Mouse (Mus musculus): ENCODE results near the gene Hist1h4h. TPM values are rescaled to one million over a fixed set of nuclear protein-coding genes. Genes with fewer than 3 reads are reported as not detected.
"Not testable (repeated sequence)": the region's sequence is repeated elsewhere in the genome, so short reads cannot be mapped to it uniquely, and the experiment has no call there.

The Hist1h4h gene
- polyA plus RNA-seq, 1 experiment from 2014 or later = 5.9 TPM

GRCm38 (mm10) chr13:23562699-23563462 lies 32.0 kb downstream of the Hist1h4h start:
- peak overlapping the region; percentile 55 for H3K4me3 ChIP-seq (replicated peaks)
- peak overlapping the region; percentile 74 for H3K9ac ChIP-seq
- H3K27ac ChIP-seq = peak overlapping the region; percentile 98
- H3K4me2 ChIP-seq = peak overlapping the region; percentile 73
- ATAC-seq (ENCODE audit: low read depth) (no peak), DNase-seq (no peak)
- H3K27me3 ChIP-seq = no peaks in the 10 kb centered on the region
- no peaks in the 10 kb centered on the region for H3K36me3 ChIP-seq
- H3K4me1 ChIP-seq (replicated peaks) = peaks cover 51% of the 10 kb centered on the region
- 2% methylated on average over 18 of the region's 18 CpGs for WGBS (ENCODE audit: insufficient replicate concordance)
- no peaks in the 10 kb centered on the region for H3K9me3 ChIP-seq (replicated peaks)

GRCm38 (mm10) chr13:23564482-23564881 lies 33.6 kb downstream of the Hist1h4h start:
- WGBS (ENCODE audit: insufficient replicate concordance) = 88% methylated on average over 2 of the region's 2 CpGs
- no peaks in the 10 kb centered on the region for H3K36me3 ChIP-seq
- no peak overlapping the region for H3K4me2 ChIP-seq
- peaks cover 49% of the 10 kb centered on the region for H3K4me1 ChIP-seq (replicated peaks)
- H3K9me3 ChIP-seq (replicated peaks) = no peaks in the 10 kb centered on the region
- no peak overlapping the region for H3K4me3 ChIP-seq (replicated peaks)
- no peak for DNase-seq
- no peak for ATAC-seq (ENCODE audit: low read depth)
- H3K9ac ChIP-seq = no peak overlapping the region
- H3K27ac ChIP-seq = peak overlapping the region; percentile 98
- no peaks in the 10 kb centered on the region for H3K27me3 ChIP-seq

- not testable (repeated sequence) for H3K36me3 ChIP-seq; ATAC-seq (ENCODE audit: low read depth); H3K9me3 ChIP-seq (replicated peaks); DNase-seq; H3K27me3 ChIP-seq
- peak overlapping the region; percentile 96 for H3K27ac ChIP-seq
- H3K4me3 ChIP-seq (replicated peaks) = peak overlapping the region; percentile 55
- H3K9ac ChIP-seq = peak overlapping the region; percentile 80
- peak overlapping the region; percentile 70 for H3K4me2 ChIP-seq
- H3K4me1 ChIP-seq (replicated peaks) = peaks cover 36% of the 10 kb centered on the region
- under 1% methylated on average over 26 of the region's 41 CpGs for WGBS (ENCODE audit: insufficient replicate concordance)
Measured at GRCm38 (mm10) chr13:23570261-23571021, 39.6 kb downstream of the Hist1h4h start.

DNA sequence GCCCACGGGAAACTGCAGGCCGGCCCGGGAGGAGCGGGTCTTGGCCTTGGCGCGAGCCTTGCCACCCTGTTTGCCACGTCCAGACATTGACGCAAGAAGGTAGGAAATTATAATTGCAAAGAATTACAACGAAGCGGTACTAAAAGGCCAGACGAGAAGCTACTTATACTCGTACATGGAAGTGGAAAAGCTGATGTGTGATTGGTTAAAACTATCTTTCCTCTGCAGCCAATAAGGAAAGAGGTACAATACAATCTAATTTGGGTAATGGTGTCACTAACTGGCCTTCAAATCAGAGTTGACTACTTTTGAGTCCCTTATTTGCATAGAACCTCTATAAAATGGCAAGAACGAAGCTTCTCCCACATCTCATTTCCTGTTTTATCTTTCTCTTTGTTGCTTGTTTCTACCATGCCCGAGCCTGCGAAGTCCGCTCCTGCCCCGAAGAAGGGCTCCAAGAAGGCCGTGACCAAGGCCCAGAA lies 40.2 kb downstream of the Hist1h4h start, which contains the start of the genes Hist1h2ae and Hist1h2bg:
Hist1h2ae (minus strand) TSS at position 199 of the 482 bp plus-strand sequence.
Hist1h2bg (plus strand) TSS at position 375 of the 482 bp plus-strand sequence.
- H3K4me3 ChIP-seq (replicated peaks) = peak within 1 kb of the TSS; percentile 64
- H3K4me1 ChIP-seq (replicated peaks) = peaks cover 33% of the 10 kb centered on the region
- ATAC-seq (ENCODE audit: low read depth) (peak; percentile 78), DNase-seq (peak; percentile 88)
- no peaks in the 10 kb centered on the region for H3K36me3 ChIP-seq
- no peaks in the 10 kb centered on the region for H3K27me3 ChIP-seq
- under 1% methylated on average over 18 of the region's 18 CpGs for WGBS (ENCODE audit: insufficient replicate concordance)
- H3K27ac ChIP-seq = peak within 1 kb of the TSS; percentile 96
- H3K9me3 ChIP-seq (replicated peaks) = no peaks in the 10 kb centered on the region
- H3K9ac ChIP-seq = peak within 1 kb of the TSS; percentile 92
- peak within 1 kb of the TSS; percentile 81 for H3K4me2 ChIP-seq

- DNase-seq (peak; percentile 64), ATAC-seq (ENCODE audit: low read depth) (peak; percentile 3; the same call in 1 of the 2 replicates)
- Histone ChIP-seq H3K4me2 (peak overlapping the region; percentile 81), H3K27ac (peak overlapping the region; percentile 96), H3K9ac (peak overlapping the region; percentile 92), H3K4me3 (replicated peaks) (peak overlapping the region; percentile 64), H3K4me1 (replicated peaks) (peaks cover 39% of the 10 kb centered on the region)
- not testable (repeated sequence) for H3K9me3 ChIP-seq (replicated peaks); H3K27me3 ChIP-seq; H3K36me3 ChIP-seq
- WGBS (ENCODE audit: insufficient replicate concordance) = 1% methylated on average over 12 of the region's 34 CpGs
Measured at GRCm38 (mm10) chr13:23571504-23572217, 40.8 kb downstream of the Hist1h4h start.

DNA sequence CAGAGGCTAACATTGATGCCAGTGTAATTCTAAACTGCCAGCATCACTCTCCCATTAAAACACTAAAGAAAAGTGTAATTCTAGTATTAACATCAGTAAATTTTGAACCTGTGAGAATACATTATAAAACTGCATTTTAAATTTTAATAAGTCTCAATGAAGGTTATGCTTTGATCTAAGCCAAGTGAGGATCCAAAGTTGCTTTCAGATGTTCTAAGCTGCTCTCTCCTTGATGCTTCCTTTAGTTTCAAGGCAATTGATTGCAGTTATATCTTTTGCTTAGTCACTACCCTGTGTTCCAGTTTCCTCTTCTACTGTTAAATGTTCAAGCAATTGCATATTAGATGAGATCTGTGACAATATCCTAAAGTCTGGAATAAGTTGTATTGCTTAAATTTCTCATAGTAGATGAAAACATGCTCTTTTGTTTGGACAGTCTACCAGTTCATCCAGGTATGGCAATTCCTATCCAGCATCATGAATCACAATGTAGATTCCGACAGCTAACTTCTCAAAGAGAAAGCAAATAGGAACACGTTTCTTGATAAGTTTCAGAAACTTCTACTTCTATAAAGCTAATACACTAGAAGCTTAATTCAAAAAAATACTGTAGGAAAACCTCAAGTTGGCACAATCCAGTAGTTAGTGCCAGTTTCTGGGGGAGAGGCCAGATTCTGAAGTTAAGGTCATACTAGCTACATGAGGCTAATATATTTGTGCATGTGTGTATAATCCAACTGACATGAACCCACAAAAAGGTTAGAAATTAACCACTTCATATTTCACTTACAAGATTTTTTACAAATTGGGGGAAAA lies 41.6 kb downstream of the Hist1h4h start:
- peak overlapping the region; percentile 92 for H3K9ac ChIP-seq
- peak overlapping the region; percentile 96 for H3K27ac ChIP-seq
- ATAC-seq (ENCODE audit: low read depth) = no peak
- no peaks in the 10 kb centered on the region for H3K27me3 ChIP-seq
- no peaks in the 10 kb centered on the region for H3K9me3 ChIP-seq (replicated peaks)
- no peaks in the 10 kb centered on the region for H3K36me3 ChIP-seq
- WGBS (ENCODE audit: insufficient replicate concordance) = 30% methylated on average over 2 of the region's 2 CpGs
- no peak for DNase-seq
- H3K4me2 ChIP-seq = peak overlapping the region; percentile 81
- H3K4me1 ChIP-seq (replicated peaks) = peaks cover 42% of the 10 kb centered on the region
- H3K4me3 ChIP-seq (replicated peaks) = peak overlapping the region; percentile 64

DNA sequence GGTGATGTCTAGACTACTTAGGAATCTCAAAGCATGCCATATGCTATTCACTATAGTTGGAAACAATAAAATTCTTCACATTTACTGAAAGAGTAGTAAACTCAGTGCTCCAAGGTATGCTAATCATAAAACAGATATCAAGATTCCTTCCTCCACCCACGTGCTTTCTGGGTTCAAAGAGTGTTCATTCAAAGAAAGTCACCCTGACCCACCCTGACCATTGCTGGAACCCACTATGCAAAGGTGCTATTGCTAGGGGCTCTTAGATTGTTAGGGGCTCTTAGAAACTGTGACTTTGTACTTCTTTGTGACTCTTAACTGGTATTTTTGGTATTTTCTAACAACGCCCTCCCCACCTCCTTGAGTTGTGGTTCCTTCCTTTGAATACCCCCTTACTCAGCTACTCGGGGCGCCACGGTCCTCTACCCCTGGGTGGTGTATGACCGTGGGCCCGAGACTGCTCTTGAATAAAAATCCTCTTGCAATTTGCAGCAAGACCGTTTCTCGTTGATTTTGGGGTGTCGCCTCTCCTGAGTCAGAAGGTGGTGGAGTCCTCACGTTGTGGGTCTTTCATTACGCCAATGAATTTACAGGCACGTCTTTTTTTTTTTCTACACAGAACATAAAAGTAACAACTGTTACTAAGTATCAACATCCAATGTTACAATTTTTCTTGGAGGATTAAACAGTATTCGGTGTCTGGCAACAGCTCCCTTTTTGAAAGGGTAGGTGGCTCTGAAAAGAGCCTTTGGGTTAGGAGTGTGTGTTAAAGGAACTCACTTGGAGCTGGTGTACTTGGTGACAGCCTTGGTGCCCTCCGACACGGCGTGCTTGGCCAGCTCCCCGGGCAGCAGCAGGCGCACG lies 42.4 kb downstream of the Hist1h4h start:
- peak overlapping the region; percentile 64 for H3K4me3 ChIP-seq (replicated peaks)
- H3K27me3 ChIP-seq; H3K9me3 ChIP-seq (replicated peaks); DNase-seq; H3K36me3 ChIP-seq; ATAC-seq (ENCODE audit: low read depth): not testable (repeated sequence)
- WGBS (ENCODE audit: insufficient replicate concordance) = 5% methylated on average over 20 of the region's 20 CpGs
- peak overlapping the region; percentile 96 for H3K27ac ChIP-seq
- H3K4me1 ChIP-seq (replicated peaks) = peaks cover 42% of the 10 kb centered on the region
- H3K9ac ChIP-seq = peak overlapping the region; percentile 92
- H3K4me2 ChIP-seq = peak overlapping the region; percentile 81

DNA sequence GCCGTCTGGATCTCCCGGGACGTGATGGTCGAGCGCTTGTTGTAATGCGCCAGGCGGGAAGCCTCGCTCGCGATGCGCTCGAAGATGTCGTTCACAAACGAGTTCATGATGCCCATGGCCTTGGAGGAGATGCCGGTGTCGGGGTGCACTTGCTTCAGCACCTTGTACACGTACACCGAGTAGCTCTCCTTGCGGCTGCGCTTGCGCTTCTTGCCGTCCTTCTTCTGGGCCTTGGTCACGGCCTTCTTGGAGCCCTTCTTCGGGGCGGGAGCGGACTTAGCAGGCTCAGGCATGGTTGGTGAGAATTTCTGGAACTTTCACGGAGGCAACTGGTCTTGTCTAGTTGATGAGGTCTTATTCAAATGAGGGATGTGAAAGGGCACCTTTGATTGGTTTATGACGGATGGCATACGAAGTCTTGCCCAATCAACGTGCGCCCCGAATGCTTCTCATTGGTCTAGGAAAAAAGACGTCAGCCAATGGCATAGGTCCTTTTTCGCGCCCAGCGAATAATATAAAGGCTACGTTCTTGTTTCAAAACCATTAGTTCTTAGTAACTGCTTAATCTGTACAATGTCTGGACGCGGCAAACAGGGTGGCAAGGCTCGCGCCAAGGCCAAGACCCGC lies 43.2 kb downstream of the Hist1h4h start, which contains the start of the genes Hist1h2bf and Hist1h2ad:
Hist1h2bf (minus strand) TSS at position 299 of the 627 bp plus-strand sequence.
Hist1h2ad (plus strand) TSS at position 484 of the 627 bp plus-strand sequence.
- WGBS (ENCODE audit: insufficient replicate concordance) = under 1% methylated on average over 42 of the region's 42 CpGs
- DNase-seq (peak; percentile 93), ATAC-seq (ENCODE audit: low read depth) (peak; percentile 77)
- Histone ChIP-seq H3K27ac (peak within 1 kb of the TSS; percentile 97), H3K4me2 (peak within 1 kb of the TSS; percentile 81), H3K4me3 (replicated peaks) (peak within 1 kb of the TSS; percentile 64), H3K9ac (peak within 1 kb of the TSS; percentile 92), H3K4me1 (replicated peaks) (peaks cover 45% of the 10 kb centered on the region)
- H3K27me3 ChIP-seq; H3K9me3 ChIP-seq (replicated peaks); H3K36me3 ChIP-seq: not testable (repeated sequence)

- not testable (repeated sequence) for H3K9me3 ChIP-seq (replicated peaks); H3K27me3 ChIP-seq; DNase-seq; H3K36me3 ChIP-seq; ATAC-seq (ENCODE audit: low read depth)
- Histone ChIP-seq H3K4me2 (peak overlapping the region; percentile 59), H3K9ac (peak overlapping the region; percentile 83), H3K27ac (peak overlapping the region; percentile 97), H3K4me1 (replicated peaks) (peaks cover 45% of the 10 kb centered on the region), H3K4me3 (replicated peaks) (peak overlapping the region; percentile 62)
- WGBS (ENCODE audit: insufficient replicate concordance) = under 1% methylated on average over 11 of the region's 39 CpGs
Measured at GRCm38 (mm10) chr13:23574546-23575170, 43.8 kb downstream of the Hist1h4h start.

All from liver, embryonic 13.5 days (tissue).